Mouse (Mus musculus) gastrocnemius, postnatal 25 days (tissue): ENCODE data around the gene Gm44805. TPM values are rescaled to one million over a fixed set of nuclear protein-coding genes. Genes with fewer than 3 reads are reported as not detected.
A peak's percentile ranks its signal among the peaks of the same experiment; 100 is the strongest.

ENCODE experiments used
- DNase-seq: peaks from one replicate; pipeline ENCODE4 v3.0.0; 2022
- total RNA-seq, 2 experiments: library from RNA; stranded (reverse); gene quantifications; 1 replicate in 1 of 2; 2 replicates in 1 of 2; pipeline ENCODE4 v1.2.3; 2021

Gm44805 gene
- total RNA-seq, 2 experiments from 2014 or later = not detected

DNA sequence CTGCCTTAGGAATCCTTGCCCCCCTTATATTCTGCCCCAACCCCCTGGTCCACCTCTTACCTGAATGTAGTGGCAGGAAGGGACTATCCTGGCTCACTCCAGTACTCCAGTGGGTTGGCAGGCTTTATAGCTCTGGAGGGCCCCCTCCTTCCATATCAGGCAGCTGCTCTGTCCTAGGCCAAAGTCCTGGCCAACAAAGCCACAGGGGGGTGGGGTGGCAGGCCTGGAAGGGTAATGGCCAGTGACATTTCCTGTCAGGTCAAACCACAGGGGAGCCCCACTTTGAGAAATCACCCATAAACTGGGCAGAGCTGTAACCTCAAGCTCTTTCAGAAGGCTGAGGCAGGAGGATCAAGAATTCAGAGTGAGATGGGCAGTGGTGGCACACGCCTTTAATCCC is 4.6 kb downstream of the Gm44805 start:
- DNase-seq = no peak

DNA sequence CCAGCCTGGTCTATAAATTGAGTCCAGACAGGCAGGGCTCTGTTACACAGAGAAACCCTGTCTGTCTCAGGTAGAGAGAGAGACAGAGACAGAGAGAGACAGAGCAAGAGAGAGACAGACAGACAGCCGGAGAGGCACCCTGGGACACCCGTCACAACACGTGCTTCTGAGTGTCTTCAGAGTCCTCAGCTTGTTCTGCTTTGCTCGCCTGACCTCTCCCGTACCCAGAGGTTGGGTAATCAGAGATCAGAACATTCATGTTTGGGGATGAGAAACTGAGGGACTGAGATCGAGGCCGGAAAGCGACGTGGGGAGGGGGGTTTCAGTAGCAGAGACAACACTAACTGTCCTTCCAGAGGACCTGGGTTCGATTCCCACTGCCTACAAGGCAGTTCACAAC is 5.4 kb downstream of the Gm44805 start:
- DNase-seq = no peak

DNA sequence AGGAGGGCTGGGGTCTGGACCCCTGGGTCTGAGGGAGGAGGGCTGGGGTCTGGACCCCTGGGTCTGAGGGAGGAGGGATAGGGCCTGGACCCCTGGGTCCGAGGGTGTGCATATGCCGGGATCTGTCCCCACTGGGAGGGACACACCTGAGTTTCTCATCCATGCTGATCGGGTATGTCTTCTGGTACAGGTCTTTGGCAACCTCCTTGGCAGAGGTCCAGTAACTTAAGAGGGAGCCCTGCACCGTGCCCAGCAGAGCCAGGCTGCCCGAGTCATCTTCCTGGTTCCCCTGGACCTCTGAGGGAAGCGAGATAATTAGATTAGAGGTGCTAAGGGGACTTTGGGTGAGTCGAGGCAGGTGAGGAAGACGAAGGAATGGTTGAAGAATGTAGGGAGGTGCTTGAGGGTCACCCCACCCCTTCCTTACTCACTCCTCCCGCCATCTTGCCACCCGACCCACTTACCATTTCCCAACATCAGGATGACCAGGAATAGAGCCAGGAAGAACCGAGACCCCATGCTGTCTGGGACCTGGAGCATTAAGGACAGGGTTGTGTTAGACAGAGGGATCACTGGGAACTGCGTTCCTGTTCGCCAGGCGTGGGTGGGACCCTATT is 8.0 kb downstream of the Gm44805 start:
- no peak for DNase-seq

DNA sequence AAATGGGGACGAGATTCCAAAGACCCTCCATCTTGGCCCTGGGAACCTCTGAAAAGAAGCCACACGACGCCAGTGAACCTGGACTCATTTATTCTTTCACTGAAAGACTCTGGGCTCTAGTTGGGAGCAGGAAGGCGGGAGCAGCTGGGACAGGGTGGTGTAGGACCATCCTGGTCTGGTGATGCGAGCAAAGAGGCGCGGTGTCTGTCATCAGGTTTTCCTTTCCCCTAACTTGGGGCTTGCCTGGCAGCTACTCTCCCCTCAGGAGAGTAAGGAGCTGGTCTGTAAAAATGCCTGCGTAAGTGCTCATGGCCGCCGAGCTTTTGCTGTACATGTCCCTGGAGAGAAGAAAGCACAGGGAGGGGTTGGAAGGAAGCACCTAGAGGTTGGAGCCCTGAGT is 9.7 kb downstream of the Gm44805 start:
- DNase-seq = no peak

DNA sequence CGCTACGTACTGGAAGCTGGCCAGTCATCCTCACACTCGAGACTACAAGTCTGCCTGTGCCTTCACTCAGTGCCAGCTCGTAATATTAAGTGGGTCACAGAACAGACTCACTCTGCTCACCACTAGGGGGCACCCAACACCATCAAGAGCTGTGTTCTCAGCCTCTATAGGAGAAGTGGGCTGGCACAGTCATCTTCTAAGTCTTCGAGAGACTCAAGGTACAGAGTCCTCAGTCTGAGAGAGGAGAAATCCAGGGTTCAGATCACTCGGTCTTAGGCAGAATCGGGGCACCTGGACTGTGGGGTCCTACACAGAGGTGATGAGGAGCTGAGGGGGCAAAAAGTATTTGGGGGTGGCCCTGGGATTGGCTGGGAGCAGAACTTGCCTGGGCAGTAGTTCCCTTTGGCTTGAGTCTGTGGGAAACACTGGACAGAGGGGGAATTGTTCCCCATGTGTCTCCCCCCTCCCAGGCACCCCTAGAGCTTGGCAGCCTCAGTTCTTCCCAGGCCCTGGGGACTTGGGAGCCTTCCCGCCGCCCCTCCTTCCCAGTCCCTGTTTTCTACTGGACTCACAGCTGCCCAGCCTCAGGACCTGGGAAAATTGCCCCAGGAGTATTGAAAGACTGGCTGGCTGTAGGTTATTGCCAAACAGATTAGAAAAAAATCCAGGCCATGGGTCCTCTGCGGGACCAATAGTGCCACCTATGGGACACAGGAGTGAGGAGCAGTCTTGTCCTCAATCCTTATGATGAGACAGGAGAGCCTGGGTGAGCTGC is 12.1 kb downstream of the Gm44805 start:
- peak; percentile 81 for DNase-seq

DNA sequence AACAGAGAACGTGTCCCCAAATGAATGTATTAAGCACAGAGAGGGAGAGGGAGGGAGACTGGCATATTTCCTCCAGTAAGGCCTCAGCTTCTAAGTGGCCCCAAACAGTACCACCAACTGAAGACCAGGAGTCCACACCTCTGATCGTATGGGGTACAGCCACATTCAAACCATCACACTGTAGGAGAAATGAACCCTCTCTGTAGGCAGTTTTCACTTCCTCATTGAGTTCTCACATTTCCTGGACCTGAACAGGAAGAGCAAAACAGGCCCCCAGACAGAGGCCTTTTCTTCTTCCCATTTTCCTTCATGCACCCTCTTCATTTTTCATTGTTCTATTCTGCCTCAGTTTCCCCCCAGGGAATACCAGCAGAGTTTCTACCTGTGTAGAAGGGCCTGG is 13.8 kb downstream of the Gm44805 start:
- no peak for DNase-seq

DNA sequence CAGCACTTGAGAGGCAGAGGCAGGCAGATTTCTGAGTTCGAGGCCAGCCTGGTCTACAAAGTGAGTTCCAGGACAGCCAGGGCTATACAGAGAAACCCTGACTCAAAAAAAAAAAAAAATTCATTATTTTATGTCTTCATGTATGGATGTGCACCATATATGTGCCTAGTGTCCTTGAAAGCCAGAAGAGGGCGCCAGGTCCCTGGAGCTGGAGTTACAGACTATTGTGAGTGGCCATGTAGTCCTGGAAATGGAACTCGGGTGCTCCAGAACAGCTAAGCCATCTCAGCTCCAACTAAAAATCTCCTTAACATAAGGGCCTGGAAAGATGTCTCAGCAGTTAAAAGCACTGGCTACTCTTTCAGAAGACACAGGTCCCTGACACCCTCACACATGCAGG is 14.5 kb downstream of the Gm44805 start:
- DNase-seq = no peak

DNA sequence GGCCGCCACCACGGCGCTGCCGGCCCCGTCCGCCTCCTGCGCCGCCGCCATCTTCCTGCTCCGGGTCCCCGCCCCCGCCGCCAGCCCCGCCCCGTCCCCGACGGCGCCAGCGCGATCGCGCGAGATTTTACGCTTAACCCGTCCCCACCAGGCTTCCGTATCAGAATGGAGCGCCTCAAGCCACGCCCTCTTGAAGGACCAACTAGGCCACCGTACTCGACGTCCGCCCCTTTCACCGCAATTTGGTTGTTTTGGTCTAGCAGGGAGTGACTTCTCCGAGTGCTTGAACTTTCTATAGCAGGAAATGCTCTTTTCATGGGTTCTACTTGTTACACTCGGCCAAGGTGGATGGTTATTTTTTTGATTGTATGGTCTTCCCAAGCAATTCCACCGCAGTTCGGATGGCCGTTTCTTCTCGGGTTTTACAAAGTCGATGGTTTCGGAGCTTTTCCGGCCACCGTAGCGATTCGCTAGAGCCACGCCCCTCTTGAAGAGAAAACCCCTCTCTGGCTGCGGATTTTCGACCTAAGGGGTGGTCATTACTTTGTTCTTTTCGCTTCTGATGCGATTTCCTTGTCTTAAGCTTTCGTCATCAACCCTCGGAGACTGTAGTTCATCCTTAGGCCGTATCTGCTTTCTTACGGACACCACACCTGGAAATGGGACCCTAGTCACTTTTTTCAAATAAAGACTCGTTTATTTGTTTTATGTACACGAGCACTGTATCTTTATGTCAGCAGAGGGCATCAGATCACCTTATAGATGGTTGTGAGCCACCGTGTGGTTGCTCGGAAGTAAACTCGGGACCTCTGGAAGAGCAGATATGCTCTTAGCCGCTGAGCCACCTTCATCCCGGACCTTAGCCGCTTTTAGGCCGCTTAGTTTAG is 16.0 kb downstream of the Gm44805 start, which contains the start of gene Clptm1:
TSS of gene Clptm1 (minus strand) at position 79 of the 887 bp plus-strand sequence.
- DNase-seq = peak; percentile 96

DNA sequence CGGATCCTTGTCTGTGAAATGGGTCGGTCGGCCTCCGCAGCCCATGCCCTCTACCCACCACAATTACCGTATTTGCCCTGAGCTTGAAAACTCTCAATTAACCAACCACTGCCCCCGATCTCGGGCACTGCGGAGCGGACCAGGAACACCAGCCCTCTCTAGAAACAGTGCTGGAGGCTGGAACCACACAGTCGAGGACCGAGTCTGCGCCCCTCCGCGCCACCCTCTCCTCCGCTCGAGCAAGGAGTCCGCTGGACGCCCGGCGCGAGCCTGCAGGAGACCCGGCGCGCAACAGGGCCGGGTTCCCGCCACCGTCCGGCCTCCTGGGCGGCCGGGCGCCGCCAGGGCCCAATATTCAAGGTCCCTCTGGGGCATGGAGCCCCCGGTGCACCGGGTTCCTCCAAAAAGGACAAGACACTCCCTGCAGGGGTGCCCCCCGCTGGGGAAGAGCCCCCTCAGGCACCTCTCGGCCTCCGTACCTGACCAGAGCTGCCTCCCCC is 16.7 kb downstream of the Gm44805 start:
- DNase-seq = no peak

DNA sequence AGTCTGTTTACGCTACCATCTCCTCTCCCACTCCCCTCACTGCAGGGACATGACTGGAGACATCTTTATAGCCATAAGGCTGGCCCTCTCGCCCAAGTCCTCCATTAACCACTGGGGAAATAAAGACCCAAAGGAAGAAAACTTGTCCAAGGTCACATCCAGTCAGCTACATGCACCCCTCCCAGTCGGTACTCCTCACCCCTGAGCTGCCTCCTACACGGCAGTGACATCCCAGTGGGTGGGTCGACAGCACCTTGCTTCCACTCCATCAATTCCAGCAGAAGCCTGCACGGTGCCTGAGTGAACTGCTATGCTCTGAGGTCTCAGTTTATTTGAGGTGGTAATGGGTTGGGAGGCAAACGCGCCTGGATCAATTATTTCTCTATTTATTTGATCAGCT is 17.3 kb downstream of the Gm44805 start:
- no peak for DNase-seq

DNA sequence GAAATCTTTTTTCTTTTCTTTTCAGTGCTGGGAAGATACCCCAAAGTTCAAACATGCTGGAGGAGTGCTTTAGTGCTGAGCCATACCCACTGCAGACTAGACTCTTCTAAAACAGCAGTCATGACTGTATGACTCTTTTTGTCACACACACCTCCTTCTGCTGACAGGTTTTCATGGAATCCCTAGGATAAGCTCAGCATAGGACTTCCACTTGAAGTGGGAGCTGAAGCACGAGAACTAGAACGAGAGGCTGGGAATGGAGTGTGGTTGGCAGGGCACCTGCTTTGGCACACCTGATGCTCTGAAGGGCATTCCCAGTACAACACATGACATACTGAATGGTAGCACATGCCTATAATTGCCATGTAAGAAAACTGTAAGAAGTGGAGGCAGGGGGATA is 28.6 kb downstream of the Gm44805 start:
- DNase-seq = no peak

DNA sequence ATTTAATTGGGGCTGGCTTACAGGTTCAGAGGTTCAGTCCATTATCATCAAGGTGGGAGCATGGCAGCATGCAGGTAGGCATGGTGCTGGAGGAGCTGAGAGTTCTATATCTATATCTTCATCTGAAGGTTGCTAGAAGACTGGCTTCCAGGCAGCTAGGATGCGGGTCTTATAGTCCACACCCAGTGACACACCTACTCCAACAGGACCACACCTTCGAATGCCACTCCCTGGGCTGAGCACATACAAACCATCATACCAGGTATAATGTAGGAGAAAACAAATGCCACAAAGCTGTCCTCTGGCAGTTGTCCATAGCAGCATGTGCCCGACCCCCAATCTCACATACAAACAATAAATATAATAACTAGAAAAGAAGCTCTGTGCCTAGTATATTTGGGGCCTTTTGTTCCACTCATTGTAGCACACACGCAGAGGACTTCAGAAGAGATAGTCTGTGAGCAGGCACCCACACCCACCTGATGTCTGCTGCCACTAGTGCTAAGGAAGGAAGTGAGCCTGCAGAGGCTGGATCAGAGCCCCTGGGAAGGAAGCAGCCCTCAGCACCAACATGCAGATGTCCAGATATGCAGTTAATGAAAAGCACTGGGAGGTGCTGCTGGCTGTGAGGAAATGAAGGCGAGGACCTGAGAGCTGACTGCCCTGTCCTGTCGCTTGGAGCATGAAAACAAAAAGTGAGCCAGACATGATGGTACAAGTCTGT is 30.0 kb downstream of the Gm44805 start:
- no peak for DNase-seq

DNA sequence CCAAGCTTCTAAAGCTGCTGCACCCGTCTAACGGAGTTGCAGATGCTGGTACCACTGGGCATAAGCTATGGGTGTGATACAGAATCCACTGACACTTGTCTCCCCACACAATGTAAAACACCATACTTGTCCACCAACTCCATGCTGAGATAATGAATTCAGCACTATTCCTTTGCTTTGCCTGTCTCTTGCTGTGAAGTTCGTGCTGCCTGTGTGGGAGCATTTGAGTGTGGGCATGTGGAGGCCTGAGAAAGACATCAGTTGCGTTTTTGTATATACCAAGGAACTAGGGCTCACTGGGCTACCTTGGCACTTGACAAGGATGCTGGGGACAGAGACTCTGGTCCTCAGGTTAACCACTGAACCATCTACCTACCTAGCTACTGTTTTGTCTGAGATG is 40.0 kb downstream of the Gm44805 start:
- no peak for DNase-seq

DNA sequence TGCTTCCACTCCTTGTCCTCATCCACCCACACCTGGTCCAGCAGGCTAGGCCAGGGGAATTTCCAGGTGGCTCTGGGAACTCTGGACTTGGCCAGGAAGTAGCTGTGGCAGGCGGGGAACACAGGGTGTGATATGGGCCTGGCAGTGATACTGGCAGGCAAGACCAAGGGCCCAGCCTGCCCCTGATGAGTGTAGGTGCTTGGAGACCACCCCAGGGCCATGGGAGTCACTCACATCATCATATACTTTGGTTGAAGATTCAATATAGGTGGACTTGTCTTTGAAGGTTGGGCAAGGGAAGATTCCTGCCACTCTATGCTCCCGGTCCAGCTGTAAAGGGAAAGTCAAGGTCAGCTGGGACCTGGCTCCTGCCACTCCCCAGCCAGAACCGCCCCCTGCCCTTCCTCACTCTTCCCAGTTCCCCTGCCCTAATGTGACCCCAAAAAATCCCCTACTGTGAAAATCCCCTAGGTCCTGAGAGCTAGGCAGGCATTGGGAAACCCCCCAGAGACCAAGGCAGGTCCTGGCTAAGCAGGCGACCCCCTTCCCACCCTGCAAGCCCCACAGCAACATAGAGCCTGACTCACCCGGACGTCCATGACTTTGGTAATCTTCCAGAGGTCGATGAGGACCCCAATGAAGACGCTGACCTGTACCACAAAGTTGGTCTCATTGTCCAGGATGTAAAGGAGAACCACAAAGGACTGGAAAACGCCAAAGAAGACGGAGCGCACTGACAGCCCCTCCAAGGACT is 46.0 kb downstream of the Gm44805 start:
- no peak for DNase-seq

DNA sequence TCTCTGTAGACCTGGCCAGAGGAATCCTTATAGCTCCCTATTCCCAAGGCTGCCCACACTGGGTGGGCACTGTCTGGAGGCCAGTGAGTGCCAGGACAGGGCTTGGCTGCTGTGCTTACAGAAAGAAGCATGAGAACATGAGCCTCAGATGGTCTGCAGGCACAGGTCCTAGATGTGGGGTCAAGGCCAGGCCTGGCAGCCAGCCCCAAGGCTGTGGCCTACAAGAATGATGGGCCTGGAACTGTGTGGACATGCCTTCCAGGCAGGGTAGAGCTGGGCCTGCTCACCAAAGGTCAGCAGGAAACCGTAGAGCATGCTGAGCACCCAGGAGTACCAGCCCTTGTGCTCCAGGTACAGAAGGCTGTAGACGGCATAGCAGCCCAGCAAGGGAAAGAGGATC is 46.6 kb downstream of the Gm44805 start:
- peak; percentile 69 for DNase-seq

DNA sequence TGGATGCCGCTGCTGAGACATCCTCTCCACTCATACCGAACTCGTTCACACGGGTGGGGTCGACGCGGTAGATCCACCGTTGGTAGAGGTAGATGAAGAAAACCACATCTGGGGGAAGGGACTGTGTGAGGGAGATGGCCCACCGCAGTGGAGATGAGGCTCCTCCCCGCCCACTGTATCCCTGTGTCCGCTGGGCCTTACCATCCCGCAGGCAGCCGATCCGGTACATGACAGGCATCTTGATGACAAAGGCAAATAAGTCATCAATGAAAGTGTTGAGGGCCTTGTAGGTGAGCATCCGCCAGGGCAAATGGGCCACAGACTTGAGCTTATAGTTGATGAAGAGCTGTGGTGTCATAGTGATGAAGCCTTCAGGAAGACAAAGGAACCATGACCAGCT is 47.4 kb downstream of the Gm44805 start:
- no peak for DNase-seq

DNA sequence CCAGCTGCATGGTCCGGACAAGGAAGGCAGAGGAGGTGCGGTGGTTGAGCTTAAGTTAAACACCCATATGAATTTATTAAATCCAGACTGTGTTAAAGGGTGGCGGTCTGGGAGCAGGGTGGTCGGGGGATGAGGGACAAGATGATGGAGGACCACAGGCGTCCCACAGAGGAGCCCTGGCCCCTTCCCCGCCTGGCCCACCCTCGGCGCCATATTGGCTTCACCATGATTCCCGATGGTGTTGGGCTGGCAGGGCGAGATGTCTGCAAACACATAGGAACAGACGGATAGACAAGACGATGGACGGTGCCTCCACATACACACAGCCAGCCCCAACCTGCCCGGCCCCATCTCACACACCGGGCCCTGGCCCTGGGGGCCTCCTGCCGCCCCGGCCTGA is 48.0 kb downstream of the Gm44805 start:
- DNase-seq = no peak

DNA sequence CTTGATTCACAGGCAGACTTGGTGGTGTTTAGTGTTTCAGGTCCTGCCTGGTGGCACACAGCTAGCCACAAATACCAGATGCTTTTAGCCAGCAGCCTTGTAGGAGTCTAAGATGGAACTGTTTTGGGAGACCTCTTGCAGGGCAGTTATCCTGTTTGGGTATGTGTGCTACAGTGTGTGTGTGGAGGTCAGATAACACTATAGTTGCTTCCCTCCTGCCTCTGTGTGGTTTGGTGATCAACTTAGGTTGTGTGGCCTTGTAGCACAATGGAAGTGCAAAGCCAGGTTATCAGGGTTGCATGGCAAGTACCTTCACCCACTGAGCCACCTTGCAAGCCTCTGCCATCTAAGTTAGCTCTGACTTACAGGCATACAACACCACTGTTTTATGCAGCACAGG is 48.5 kb downstream of the Gm44805 start:
- DNase-seq = no peak

DNA sequence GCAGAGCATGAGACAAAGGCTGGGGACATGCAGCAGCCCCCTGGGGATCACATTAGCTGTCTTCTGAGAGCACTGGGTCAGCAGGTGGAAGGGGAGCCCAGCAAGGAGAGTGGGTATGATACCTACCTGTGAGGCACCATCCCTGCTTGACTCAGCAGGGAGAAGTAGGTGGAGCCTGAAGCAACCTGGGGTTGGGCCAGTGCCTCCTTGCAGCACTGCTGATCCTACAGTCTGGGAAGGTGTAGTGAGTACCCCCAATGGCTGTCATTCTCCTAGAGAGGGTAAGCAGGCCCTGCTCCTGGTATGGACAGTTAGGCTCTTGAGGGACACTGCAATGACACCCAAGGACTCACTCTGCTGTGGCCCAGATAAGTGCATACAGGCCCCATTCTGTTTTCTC is 48.9 kb downstream of the Gm44805 start:
- DNase-seq = no peak

DNA sequence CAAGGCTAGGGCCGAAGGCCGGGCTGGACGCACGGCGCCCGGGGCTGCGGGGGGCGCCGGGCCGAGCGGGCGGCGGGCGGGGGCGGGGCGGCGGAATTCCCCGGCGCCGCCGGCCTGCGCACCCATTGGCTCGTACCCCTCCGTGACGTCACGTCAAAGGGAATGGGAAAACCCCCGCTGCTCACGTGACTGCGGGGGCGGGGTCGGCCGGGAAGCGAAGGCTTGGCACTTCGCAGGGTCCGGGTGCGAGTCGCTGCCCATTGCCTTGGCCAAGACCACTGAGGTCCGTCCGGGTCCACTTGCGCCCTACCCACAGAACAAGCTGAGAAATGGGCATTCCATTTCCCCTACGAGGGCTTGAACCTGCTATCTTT is 51.9 kb downstream of the Gm44805 start, which contains the start of gene Relb:
TSS of gene Relb (minus strand) at position 78 of the 374 bp plus-strand sequence.
- DNase-seq = peak; percentile 83
